Mouse (Mus musculus) spleen, adult 18-20 months (tissue): Measurements from ENCODE around the gene Tcam1.

ENCODE experiments used
- DNase-seq, 2 experiments: peaks; one replicate each; pipeline ENCODE4 v3.0.0; 2022; ENCODE audit warnings: mixed read lengths in 2 of 2

Tcam1 gene

DNA sequence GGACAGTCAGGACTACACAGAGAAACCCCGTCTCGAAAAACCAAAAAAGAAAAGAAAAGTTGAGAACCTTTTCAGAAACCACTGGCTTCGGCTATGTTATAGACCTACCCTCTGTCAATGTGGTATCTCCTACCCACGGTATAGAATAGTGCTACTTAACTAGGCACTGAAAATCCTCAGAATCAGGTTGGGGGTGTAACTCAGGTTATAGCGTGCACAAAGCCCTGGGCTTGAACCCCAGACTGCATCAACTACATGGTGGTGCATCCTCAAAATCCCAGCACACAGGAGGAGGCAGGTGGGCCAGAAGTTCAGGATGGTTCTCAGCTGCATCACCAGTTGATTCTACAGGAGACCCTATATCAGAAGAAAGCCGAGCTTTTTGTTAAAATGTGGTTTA, 2.7 kb upstream of the Tcam1 start:
- no peak for DNase-seq

DNA sequence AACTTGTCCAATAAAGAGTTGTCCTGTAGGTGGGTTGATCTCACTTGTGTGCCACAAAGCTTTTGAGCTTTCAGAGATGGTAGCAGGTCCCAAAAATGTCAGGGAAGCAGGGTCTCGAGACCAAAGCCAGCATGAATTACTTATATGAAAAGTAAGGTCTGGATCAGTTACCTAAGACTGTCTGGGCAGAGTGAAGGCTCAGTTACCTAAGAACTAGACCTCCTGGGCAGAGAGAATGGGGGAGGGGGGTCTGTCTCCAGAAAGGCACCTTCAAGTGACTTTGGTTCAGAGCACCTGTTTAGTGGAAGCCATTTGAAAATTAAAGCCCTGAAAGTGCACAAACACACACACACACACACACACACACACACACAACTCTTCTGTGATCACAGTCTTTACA, 2.1 kb upstream of the Tcam1 start:
- DNase-seq: no peak

DNA sequence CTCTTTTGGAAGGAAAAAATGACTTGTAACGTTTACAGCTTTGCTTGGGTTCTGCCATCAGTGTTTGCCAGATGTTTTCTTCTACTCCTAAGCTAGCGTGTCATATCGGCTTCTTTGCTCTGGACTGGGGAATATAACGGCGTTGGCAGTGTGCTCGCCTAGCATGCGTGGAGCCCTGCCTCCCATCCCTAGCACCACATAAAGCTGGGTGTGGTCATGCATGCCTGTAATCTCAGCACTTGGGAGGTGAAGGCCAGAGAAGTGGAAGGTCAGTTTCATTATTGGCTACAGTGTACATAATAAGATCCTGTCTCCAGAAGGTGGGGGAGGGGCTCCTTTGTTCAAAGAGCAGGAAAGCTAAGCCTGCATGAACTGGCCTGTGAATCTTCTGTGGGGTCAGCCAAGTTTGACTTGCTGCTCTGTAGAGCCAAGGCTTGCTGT, 1.5 kb upstream of the Tcam1 start:
- DNase-seq: no peak

DNA sequence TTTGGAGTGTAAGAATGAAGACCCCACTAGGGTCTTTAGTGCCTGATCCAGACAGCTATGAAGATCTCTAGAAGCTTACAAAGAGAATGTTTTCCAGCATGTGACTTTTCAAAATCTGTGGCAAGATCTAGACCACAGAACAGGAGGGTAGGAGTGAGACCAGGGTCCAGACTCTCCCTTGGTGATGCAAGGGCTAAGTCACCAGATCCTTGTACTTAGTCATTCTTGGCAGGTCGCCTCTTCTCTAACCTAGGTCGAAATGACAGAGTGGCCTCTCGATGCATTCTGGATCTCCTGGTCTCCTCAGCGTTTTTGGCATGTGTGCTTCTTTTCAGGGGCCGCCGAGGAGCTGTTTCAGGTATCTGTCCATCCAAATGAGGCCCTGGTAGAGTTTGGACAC, 6.0 kb downstream of the Tcam1 start:
- no peak for DNase-seq

DNA sequence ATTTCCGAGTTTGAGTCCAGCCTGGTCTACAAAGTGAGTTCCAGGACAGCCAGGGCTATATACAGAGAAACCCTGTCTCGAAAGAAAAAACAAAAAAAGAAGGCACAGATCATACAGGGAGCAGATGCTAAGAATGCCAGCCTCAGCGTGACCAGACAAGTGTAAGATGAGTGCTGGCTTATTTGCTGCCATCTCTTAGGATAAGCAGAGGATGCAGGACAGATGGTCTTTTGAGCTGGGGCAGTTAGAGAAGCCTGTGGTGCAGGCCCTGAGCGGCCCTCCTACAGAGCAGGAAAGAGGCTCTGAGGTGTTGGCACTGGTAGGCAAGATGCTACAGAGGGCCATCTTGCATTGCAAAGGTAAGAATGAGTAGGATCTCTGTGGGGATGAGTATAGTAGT, 6.9 kb downstream of the Tcam1 start:
- no peak for DNase-seq

DNA sequence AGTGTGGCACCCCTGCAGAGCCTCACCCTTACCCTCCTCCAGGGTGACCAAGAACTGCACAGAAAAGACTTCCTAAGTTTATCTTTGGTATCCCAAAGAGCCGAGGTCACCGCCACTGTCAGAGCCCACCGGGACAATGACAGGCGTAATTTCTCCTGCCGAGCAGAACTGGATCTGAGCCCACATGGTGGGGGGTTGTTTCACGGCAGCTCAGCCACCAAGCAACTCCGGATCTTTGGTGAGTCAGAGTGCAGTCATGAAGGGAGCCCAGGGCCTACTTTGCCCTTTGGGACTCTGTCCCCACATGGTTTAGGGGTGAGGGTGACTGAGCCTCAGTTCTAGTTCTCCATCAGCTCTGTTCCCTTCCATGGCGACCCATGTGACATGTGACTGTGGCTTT, 7.7 kb downstream of the Tcam1 start:
- DNase-seq: no peak

DNA sequence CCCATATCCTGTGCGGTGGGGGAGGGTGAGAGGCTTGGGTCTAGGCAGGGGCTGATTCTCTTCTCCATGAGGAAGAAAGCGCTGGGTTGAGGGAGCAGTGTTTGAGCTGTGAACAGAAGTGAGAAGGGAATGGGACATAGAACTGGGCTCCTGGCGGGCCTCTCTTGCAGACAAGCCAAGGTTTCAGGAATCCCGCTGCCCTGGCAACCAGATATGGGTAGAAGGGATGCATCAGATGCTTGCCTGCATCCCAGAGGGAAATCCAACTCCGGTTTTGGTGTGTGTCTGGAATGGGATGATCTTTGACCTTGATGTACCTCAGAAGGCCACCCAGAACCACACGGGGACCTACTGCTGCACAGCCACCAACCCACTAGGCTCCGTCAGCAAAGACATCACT, 9.7 kb downstream of the Tcam1 start:
- no peak for DNase-seq

DNA sequence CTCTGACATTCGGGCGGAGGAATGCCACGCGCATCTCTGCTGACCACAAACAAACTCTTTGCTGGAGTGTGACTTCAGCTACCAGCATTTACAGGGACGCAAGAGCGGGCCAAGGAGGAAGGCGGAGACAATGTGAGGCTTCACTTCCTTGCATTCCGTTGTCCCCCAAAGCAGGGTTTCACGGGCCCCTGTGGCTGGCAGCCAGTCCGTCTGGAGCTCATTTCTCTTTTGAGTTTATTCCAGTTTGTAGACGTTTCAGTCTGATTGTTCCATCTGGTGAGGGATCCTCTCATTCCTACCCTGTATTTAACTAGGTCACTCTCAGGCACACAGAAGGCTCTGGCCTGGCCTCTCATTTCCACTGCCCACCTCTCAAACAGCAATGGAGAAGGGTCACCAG, 10.5 kb downstream of the Tcam1 start:
- DNase-seq: no peak

DNA sequence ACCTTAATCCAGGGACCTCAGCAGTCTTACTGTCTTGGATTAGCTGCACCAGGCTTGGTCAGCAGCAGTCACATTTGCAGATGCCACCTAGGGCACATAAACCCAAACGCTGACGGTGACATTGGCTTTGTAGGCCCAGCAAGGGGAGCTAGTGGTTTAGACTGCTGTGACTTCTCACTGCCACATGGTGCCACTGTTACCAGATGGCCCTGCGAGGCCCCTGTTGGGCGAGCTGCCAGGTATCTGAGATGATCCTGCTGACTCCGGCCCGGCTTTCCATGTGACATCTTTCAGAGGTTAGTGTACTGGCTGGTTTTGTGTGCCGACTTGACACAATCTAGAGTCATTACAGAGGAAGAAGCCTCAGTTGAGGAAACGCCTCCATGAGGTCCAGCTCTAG, 12.9 kb downstream of the Tcam1 start:
- DNase-seq: no peak

DNA sequence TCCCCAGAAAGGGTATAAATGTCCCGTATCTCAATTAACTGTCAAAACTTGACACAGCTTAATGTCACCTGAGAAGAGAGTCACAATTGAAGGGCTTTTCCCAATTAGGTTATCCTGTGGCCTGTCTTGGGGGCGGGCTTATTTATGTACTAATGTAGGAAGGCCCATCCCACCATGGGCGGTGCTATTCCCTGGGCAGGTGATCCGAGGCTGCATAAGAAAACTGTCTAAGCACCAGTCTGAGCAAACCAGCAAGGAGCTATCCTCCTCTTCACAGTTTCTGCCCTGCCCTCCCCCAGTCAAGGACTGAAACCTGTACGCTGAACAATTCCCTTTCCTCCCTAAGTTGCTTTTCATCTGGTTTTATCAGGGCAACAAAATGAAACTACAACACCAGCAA, 13.9 kb downstream of the Tcam1 start:
- no peak for DNase-seq

DNA sequence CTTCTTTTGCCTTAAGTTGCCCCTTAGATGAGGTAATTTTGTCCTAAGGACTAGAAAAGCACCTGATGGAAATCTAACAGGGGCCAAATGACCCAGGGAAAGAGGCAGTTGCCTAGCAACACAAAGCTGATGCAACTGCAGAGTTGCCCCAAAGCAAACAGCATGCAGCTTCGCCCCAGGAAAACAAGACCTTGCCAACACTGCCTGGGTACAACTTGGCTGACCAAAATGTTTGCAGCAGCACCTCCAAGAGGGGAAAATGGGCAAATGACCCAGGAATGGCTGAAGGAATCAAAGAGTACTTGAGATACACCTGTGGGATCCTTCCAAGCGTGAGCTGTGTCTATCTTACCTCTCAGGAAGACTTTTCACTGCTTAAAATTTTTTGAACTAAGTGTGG, 15.4 kb downstream of the Tcam1 start:
- DNase-seq: no peak

DNA sequence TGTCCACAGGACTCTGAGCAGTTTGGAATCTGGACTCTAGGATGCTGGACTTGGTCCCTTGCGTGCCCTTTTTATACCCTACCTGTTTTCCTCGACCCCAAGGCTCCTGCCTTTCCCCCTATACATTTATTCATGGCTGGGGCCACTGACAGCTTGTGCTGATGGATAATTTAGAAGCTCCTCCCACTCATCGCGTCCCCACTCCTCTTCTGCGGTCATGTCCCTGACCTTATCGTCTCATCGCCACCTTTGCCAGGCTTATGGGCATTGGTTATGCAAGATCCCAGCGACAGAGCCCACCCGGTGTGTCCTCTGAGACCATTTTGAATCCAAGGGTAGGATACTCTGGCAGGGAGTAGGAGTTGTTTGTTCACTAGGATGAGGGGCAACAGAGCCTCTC, 25.3 kb downstream of the Tcam1 start, which contains the start of gene Gh:
Gh (minus strand) TSS at position 101 of the 400 bp plus-strand sequence.
- no peak for DNase-seq

DNA sequence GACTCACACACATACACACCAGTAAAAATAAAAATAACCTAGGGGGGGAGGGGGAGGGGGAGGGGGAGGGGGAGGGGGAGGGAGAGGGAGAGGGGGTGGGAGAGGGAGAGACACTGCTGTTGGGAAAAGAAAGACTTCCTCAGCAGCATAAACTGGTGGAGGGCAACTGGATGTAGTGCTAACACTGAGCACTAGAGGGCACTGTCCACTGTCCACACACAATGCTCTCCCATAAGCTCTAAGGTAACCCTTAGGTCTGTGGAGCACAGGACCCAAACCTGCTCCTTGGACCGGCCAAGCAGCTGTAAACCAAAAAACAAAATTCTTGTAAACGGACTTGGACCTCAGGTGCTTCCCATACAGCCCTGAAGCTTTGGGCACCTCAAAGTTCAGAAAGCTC, 26.2 kb downstream of the Tcam1 start:
- DNase-seq: peak; percentile 57 to 77

DNA sequence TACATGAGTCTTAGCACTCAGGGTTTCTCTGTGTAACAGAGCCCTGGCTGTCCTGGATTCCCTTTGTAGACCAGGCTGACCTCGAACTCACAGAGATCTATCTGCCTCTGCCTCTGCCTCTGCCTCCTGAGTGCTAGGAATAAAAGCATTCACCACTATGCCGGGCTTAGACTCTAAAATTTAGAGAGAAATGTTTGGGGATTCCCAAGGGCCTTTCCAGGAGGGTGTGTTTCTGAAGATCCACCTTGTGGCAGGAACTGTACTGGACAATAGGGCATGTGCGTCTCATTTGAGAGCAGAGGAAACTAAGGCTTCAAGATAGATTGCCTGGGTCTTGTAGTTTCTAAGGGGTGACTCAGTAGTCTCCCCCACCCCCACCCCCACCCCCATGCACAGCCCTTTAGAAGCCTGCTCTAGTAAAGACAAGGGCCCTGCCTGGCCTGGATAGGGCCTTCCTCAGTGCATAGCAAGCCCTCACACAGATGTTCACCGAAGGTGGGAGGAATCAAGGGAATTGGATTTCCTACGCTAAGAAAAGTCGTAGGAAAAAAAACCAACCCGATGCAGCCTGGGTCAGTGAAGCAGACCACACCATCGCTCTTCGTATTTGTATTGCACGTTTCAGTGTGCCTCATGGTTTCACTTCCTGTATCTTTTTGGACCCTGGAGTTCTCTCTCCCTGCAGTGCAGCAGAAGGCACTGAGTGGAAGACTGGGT, 29.0 kb downstream of the Tcam1 start:
- DNase-seq: peak; percentile 40 to 51

DNA sequence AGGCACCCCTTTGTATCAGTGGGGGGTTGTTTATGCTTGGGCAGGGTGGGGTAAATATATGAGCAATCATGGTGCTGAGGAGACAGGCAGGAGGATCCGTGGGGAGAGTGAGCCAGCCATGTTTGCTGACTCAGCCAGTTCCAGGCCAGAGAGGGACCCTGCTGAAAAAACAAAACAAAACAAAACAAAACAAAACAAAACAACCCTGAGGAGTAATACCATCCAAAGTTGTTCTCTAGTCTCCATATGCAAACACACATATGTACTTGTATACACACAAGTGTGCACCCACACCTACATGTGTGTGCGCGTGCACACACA, 29.6 kb downstream of the Tcam1 start:
- DNase-seq: no peak

DNA sequence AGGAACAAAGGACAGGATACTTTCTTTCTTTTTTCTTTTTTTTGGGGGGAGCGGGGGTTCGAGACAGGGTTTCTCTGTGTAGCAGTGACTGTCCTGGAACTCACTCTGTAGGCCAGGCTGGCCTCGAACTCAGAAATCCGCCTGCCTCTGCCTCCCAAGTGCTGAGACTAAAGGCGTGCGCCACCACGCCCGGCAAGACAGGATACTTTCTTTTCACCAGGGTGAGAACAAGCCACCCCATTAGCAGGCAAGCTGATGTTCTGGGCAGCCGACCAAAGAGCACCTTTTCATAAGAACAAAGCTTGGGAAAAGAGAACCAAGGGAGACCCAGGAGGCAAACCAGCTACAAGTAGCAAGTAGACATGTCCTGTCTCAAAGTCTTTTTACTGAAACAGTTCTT, 30.3 kb downstream of the Tcam1 start:
- DNase-seq: peak in 1 of 2 experiments; percentile 16

DNA sequence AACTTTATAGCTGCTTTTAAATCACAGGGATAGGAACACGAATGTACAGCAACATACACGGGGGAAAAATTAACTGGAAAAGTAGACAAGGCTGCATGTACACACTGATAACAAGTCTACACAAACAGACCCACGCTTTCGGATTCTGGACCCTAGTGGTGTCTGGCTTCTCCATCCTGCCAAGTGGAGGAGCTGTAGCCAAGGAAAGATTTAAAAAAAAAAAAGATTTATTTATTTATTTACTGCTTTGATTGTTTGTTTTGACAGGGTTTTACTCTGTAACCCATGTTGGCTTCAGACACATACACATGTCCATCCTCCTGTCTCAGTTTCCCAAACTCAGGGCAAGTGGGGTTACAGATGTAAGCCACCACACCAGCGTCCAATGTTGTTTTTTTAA, 31.0 kb downstream of the Tcam1 start:
- no peak for DNase-seq

DNA sequence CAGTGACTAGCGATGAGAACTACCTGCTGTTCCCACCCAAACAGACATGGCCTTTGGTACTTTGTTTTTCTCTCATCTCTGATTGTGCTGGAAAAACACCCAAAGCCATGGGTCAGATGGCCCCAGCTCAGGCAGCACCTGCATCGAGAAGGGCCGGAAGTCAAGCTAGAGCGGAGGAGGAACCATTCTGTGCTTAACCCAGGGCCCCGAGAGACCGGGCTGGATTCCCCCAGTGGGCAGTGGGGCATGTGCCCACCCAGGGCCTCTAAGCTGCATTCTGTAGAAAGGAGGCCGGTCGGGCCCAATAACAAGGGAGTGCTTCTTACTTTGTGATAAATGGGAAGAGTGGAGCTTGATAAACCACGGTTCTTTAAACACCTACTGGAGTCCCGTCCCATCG, 31.7 kb downstream of the Tcam1 start:
- DNase-seq: peak; percentile 74 to 87

DNA sequence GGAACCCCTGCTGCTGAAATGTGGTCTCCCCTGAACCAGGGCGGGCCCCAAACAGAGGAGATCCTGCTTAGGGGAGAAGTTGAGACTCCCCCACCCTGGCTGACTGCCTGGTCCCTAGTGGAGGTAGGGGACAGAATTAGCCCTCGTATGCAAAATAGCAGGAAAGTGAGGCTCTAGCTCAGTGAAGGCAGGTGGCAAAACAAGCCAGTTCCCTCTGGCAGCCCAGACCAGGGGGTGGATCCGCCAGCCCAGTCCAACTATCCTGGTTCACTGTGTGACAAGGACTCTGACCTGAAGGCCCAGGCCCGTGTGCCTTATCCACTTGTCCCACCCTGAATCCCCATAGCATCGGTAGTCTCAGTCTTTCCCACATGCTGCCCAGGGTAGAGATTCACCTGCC, 33.7 kb downstream of the Tcam1 start:
- peak; percentile 74 to 76 for DNase-seq

DNA sequence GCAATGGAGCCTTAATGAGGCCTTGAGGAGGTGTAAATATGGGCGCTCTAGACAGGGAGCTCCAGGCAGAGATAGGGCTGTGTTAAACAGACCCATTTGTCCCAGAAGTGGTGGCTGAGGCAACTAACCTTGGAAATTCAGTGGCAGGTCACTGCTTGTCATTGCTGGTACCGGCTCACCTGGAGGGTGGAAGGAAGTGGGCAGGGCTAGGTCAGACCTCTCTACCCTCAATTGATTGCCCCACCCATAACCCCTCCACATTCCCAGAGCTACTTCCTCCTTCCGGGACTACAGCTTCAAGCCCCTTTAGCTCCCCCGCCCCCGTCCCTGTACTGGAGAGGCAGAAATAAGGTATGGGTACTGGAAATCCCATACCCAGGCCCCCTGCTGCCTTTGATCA, 37.1 kb downstream of the Tcam1 start:
- DNase-seq: peak; percentile 56 to 68

DNA sequence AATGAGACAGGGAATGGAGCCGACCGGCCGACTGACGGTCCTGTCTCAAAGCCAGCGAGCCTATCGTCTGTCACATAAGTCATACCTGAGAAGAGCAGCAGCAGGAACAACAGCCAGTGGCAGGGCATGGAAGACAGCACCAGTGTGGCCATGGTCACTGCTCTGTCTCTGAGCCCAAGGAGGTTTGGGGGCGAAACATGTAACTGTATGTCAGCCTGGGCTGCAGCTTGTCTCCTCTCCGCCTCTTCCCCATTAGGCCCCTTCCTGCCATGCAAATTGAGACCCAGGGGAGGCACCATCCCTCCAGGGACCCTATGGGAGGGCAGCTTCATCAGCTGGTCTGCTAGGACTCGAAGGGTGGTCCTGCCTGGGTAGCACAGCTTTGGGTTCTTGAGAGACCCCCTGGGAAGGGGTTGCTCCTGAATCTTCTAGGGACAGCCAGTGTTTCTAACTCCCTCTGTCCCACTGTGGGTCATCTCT, 37.9 kb downstream of the Tcam1 start, which contains the start of gene Cd79b:
Cd79b (minus strand) TSS at position 430 of the 480 bp plus-strand sequence.
- DNase-seq: peak; percentile 75 to 84

DNA sequence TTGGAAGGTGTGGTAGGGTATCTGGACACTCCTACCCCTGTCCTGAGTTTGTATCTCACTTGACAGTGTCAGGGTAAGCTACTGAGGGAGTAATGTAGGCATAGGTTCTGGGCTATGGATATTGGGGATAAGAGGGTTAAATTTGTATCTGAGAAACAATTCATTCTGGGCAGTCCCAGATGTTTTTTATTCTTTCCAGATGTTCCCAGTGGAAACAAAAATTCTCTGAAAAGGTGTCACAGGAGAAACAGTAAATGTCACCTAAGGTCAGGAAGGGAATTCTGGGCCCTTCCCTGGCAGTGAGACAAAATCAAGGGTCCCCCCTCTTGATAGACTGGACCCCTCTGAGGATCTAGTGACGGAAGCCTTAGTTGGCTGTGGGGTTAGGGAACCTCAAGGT, 39.9 kb downstream of the Tcam1 start:
- no peak for DNase-seq

DNA sequence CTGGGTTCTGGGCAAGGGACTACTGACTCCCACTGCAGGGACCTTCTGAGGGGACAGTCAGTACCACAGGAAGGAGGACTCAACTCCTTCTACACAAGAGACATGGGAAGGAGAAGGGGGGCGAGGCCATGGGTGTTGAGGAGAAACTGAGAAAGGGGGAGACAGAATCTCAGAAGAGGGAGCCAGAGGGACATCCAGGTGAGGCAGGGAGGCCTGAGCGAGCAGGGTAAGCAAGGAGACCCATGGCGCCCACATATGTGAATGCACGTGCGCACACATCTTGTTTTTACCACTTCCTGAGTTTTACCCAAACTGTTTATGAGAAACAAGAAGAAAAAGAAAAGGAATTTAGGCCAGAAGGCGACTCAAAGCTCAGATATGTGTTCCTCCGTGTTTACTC, 41.3 kb downstream of the Tcam1 start:
- no peak for DNase-seq

DNA sequence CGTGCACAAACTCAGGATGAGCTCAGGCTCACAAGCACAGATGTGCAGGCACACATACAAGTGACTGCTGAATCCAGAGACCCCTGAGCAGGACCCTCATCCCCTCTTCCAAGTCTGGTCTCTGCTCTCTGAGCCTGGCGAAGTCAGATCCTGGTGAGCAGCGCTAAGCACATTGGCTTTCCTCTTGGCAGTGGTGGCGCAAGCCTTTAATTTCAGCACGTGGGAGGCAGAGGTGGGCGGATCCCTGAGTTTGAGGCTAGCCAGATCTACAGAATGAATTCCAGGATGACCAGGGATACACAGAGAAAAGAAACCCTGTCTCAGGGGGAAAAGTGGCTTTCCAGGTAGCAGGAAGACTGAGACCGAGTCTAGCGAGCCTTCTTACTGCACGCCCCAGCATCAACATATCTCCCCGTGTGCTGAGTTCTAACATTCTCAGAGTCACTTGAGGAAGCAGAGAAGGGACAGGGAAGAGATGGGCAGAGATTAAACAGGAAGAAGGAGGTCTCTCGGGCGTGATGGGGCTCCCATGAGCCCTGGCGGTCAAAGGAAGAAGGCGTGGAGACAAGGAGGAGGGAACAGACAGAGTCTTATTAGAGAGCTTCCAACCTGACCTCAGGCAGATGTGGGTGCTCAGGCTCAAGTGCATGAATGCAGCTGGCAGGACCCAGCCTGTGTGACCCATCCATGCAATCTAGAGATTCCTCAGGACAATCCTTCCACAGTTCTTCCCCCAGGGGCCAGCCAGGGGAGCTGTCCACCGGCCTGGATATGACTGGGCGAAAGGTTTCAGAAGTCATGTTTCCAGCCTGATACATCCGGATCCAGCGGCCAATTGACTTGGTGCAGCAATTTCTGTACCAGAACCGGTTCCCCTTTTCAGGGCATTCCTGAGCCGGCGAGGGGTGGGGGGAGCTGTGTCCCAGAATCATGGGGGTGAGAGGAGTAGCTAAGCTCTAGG, 42.2 kb downstream of the Tcam1 start:
- DNase-seq: peak; percentile 51 to 63
